Mouse (Mus musculus) neural tube, embryonic 12.5 days (tissue): ENCODE data around the gene Cacna1d. TPM values are rescaled to one million over a fixed set of nuclear protein-coding genes. Genes with fewer than 3 reads are reported as not detected.

Experiments used
- ATAC-seq: fragments of 200-750 bp; cut with Nextera tagmentation; 2 replicates; pipeline ENCODE4 v1.8.0; 2017; ENCODE audit warnings: low read depth, mild to moderate bottlenecking, moderate TSS enrichment, moderate library complexity; ENCODE audit not compliant: low FRiP score
- H3K27ac ChIP-seq: fragments of 300-500 bp; sonication (generic); 2 replicates; pipeline ENCODE4 v1.5.1; 2016
- H3K27me3 ChIP-seq: fragments of 300-500 bp; sonication (generic); replicated peaks from 2 replicates; pipeline ENCODE4 v1.6.1; 2016; ENCODE audit warnings: mild to moderate bottlenecking
- H3K36me3 ChIP-seq: fragments of 300-500 bp; sonication (generic); 2 replicates; pipeline ENCODE4 v1.6.1; 2016; ENCODE audit warnings: mild to moderate bottlenecking
- H3K4me1 ChIP-seq: fragments of 300-500 bp; sonication (generic); 2 replicates; pipeline ENCODE4 v1.6.1; 2016
- H3K4me2 ChIP-seq: fragments of 300-500 bp; sonication (generic); replicated peaks from 2 replicates; pipeline ENCODE4 v1.6.1; 2016; ENCODE audit warnings: mild to moderate bottlenecking
- H3K4me3 ChIP-seq: fragments of 300-500 bp; sonication (generic); 2 replicates; pipeline ENCODE4 v1.5.1; 2016
- H3K9ac ChIP-seq: fragments of 300-500 bp; sonication (generic); 2 replicates; pipeline ENCODE4 v1.6.1; 2016; ENCODE audit warnings: mild to moderate bottlenecking
- H3K9me3 ChIP-seq: fragments of 300-500 bp; sonication (generic); 2 replicates; pipeline ENCODE4 v1.6.1; 2016; ENCODE audit warnings: mild to moderate bottlenecking
- WGBS: fragments of 180-500 bp; shearing (Covaris S2); methylation state at CpG from one replicate; pipeline ENCODE4 v1.1.7; 2016; 5-methylcytosine and 5-hydroxymethylcytosine counted together
- polyA plus RNA-seq: library from polyadenylated mRNA; unstranded; fragments of >200 nt; fragmentation: Nextera tagmentation; extraction: Ambion mirVana; gene quantifications from 2 replicates; pipeline ENCODE4 v1.2.1, GENCODE M21; 2016

Gene Cacna1d
- polyA plus RNA-seq, 1 experiment from 2014 or later, result 3.0 TPM

GRCm38 (mm10) chr14:30271856-30272255, 219.4 kb downstream of the Cacna1d start:
- H3K9ac ChIP-seq, result no peak overlapping the region
- no peaks in the 10 kb centered on the region for H3K4me1 ChIP-seq
- H3K27ac ChIP-seq, result no peak overlapping the region
- no peak for ATAC-seq
- no peaks in the 10 kb centered on the region for H3K9me3 ChIP-seq
- no peak overlapping the region for H3K4me3 ChIP-seq
- no peak overlapping the region for H3K4me2 ChIP-seq
- H3K27me3 ChIP-seq, result no peaks in the 10 kb centered on the region; the same call in 1 of the 2 replicates
- WGBS, result 84% methylated on average over 8 of the region's 8 CpGs
- H3K36me3 ChIP-seq, result no peaks in the 10 kb centered on the region

GRCm38 (mm10) chr14:30270350-30270749, 220.9 kb downstream of the Cacna1d start:
- WGBS, result 85% methylated on average over 5 of the region's 5 CpGs
- no peak overlapping the region for H3K4me2 ChIP-seq
- H3K9me3 ChIP-seq, result no peaks in the 10 kb centered on the region

GRCm38 (mm10) chr14:30265728-30266127, 225.5 kb downstream of the Cacna1d start:
- Histone ChIP-seq H3K9me3 (no peaks in the 10 kb centered on the region), H3K4me2 (no peak overlapping the region), H3K27me3 (no peaks in the 10 kb centered on the region), H3K9ac (no peak overlapping the region), H3K4me3 (no peak overlapping the region), H3K27ac (no peak overlapping the region), H3K4me1 (no peaks in the 10 kb centered on the region), H3K36me3 (no peaks in the 10 kb centered on the region)
- no peak for ATAC-seq
- WGBS, result 71% methylated on average over 9 of the region's 9 CpGs

More at GRCm38 (mm10) chr14:30270350-30270749, 220.9 kb downstream of the Cacna1d start:
- no peaks in the 10 kb centered on the region for H3K4me1 ChIP-seq
- no peaks in the 10 kb centered on the region for H3K36me3 ChIP-seq
- no peaks in the 10 kb centered on the region; the same call in 1 of the 2 replicates for H3K27me3 ChIP-seq
- no peak overlapping the region for H3K27ac ChIP-seq
- H3K4me3 ChIP-seq, result no peak overlapping the region
- no peak for ATAC-seq
- no peak overlapping the region for H3K9ac ChIP-seq

- no peak for ATAC-seq
- Histone ChIP-seq H3K27me3 (no peaks in the 10 kb centered on the region), H3K4me3 (no peak overlapping the region), H3K4me1 (no peaks in the 10 kb centered on the region), H3K9ac (no peak overlapping the region), H3K9me3 (no peaks in the 10 kb centered on the region), H3K4me2 (no peak overlapping the region), H3K36me3 (no peaks in the 10 kb centered on the region), H3K27ac (no peak overlapping the region)
- WGBS, result 90% methylated on average over 10 of the region's 10 CpGs
These were observed 229.5 kb downstream of the Cacna1d start for GRCm38 (mm10) chr14:30261561-30262251.

GRCm38 (mm10) chr14:30257626-30258025, 233.6 kb downstream of the Cacna1d start:
- Histone ChIP-seq H3K9me3 (no peaks in the 10 kb centered on the region), H3K27me3 (no peaks in the 10 kb centered on the region), H3K4me2 (no peak overlapping the region), H3K4me3 (no peak overlapping the region), H3K4me1 (peaks cover 5% of the 10 kb centered on the region; the same call in 1 of the 2 replicates), H3K36me3 (no peaks in the 10 kb centered on the region), H3K9ac (no peak overlapping the region), H3K27ac (no peak overlapping the region)
- no peak for ATAC-seq
- WGBS, result 66% methylated on average over 4 of the region's 4 CpGs

GRCm38 (mm10) chr14:30256486-30256885, 234.8 kb downstream of the Cacna1d start:
- no peaks in the 10 kb centered on the region for H3K27me3 ChIP-seq
- H3K4me3 ChIP-seq, result no peak overlapping the region
- H3K4me1 ChIP-seq, result peaks cover 5% of the 10 kb centered on the region; the same call in 1 of the 2 replicates
- no peak overlapping the region for H3K9ac ChIP-seq
- H3K9me3 ChIP-seq, result no peaks in the 10 kb centered on the region
- no peaks in the 10 kb centered on the region for H3K36me3 ChIP-seq
- no peak for ATAC-seq
- H3K27ac ChIP-seq, result no peak overlapping the region
- no peak overlapping the region for H3K4me2 ChIP-seq
- WGBS, result 73% methylated on average over 4 of the region's 4 CpGs

- ATAC-seq, result no peak
- no peaks in the 10 kb centered on the region for H3K27me3 ChIP-seq
- H3K4me2 ChIP-seq, result no peak overlapping the region
- H3K9ac ChIP-seq, result no peak overlapping the region
- H3K4me1 ChIP-seq, result peaks cover 8% of the 10 kb centered on the region
- H3K9me3 ChIP-seq, result no peaks in the 10 kb centered on the region
- H3K4me3 ChIP-seq, result no peak overlapping the region
- 80% methylated on average over 12 of the region's 12 CpGs for WGBS
- no peaks in the 10 kb centered on the region for H3K36me3 ChIP-seq
- no peak overlapping the region for H3K27ac ChIP-seq
These were observed 235.4 kb downstream of the Cacna1d start for GRCm38 (mm10) chr14:30255701-30256400.

- no peak for ATAC-seq
- Histone ChIP-seq H3K4me1 (peaks cover 8% of the 10 kb centered on the region), H3K27me3 (no peaks in the 10 kb centered on the region), H3K27ac (no peak overlapping the region), H3K36me3 (no peaks in the 10 kb centered on the region), H3K9ac (no peak overlapping the region), H3K4me2 (no peak overlapping the region), H3K4me3 (no peak overlapping the region), H3K9me3 (no peaks in the 10 kb centered on the region)
- WGBS, result 79% methylated on average over 4 of the region's 4 CpGs
These were observed 236.5 kb downstream of the Cacna1d start for GRCm38 (mm10) chr14:30254776-30255175.

- H3K27ac ChIP-seq, result no peak overlapping the region
- H3K9me3 ChIP-seq, result no peaks in the 10 kb centered on the region
- no peaks in the 10 kb centered on the region for H3K27me3 ChIP-seq
- no peak overlapping the region for H3K4me3 ChIP-seq
- ATAC-seq, result no peak
- peaks cover 8% of the 10 kb centered on the region for H3K4me1 ChIP-seq
- no peaks in the 10 kb centered on the region for H3K36me3 ChIP-seq
- WGBS, result 76% methylated on average over 2 of the region's 2 CpGs
- H3K4me2 ChIP-seq, result no peak overlapping the region
- H3K9ac ChIP-seq, result no peak overlapping the region
These were observed 238.4 kb downstream of the Cacna1d start for GRCm38 (mm10) chr14:30252824-30253223.

GRCm38 (mm10) chr14:30251351-30251750, 239.9 kb downstream of the Cacna1d start:
- H3K9ac ChIP-seq, result no peak overlapping the region
- no peaks in the 10 kb centered on the region for H3K9me3 ChIP-seq
- no peak for ATAC-seq
- WGBS, result 91% methylated on average over 5 of the region's 5 CpGs
- H3K36me3 ChIP-seq, result no peaks in the 10 kb centered on the region
- no peak overlapping the region for H3K4me2 ChIP-seq
- H3K27ac ChIP-seq, result no peak overlapping the region
- no peaks in the 10 kb centered on the region for H3K27me3 ChIP-seq
- H3K4me1 ChIP-seq, result peaks cover 8% of the 10 kb centered on the region
- no peak overlapping the region for H3K4me3 ChIP-seq

- Histone ChIP-seq H3K9ac (no peak overlapping the region), H3K9me3 (no peaks in the 10 kb centered on the region), H3K27ac (no peak overlapping the region), H3K4me3 (no peak overlapping the region), H3K27me3 (no peaks in the 10 kb centered on the region), H3K36me3 (no peaks in the 10 kb centered on the region), H3K4me1 (peaks cover 4% of the 10 kb centered on the region; the same call in 1 of the 2 replicates), H3K4me2 (no peak overlapping the region)
- WGBS, result 86% methylated on average over 4 of the region's 4 CpGs
- ATAC-seq, result no peak
These were observed 241.7 kb downstream of the Cacna1d start for GRCm38 (mm10) chr14:30249591-30249990.

- 80% methylated on average over 4 of the region's 4 CpGs for WGBS
- no peak for ATAC-seq
- Histone ChIP-seq H3K4me1 (peaks cover 4% of the 10 kb centered on the region; the same call in 1 of the 2 replicates), H3K4me3 (no peak overlapping the region), H3K27me3 (no peaks in the 10 kb centered on the region), H3K9ac (no peak overlapping the region), H3K27ac (no peak overlapping the region), H3K9me3 (no peaks in the 10 kb centered on the region), H3K4me2 (no peak overlapping the region), H3K36me3 (no peaks in the 10 kb centered on the region)
These were observed 242.4 kb downstream of the Cacna1d start for GRCm38 (mm10) chr14:30248811-30249210.
